Mouse (Mus musculus): Measurements from ENCODE around the gene Rora.

- TF ChIP-seq CTCF (IDR thresholded peaks at IDR 0.05; ENCODE audit: borderline replicate concordance, extremely low read depth, insufficient read depth, insufficient read length): no peak
- TF ChIP-seq POLR2A (IDR thresholded peaks at IDR 0.05; ENCODE audit: borderline replicate concordance, extremely low read depth, insufficient read depth, insufficient read length, poor library complexity, severe bottlenecking): no peak
Observed at GRCm38 (mm10) chr9:69345550-69345949, 692.0 kb downstream of the Rora start.

Data from brain, embryonic 14.5 days (tissue).